Mouse (Mus musculus) left cerebral cortex, postnatal 4 days (tissue): Measurements from ENCODE around the gene Mpp6. TPM values are rescaled to one million over a fixed set of nuclear protein-coding genes. Genes with fewer than 3 reads are reported as not detected.

ENCODE experiments used
- DNase-seq: peaks from one replicate; pipeline ENCODE4 v3.0.0-alpha.2; 2022
- intact Hi-C: fragments of 180-260 bp; cut with DNase I; formaldehyde crosslinking; loops from one replicate; pipeline ENCODE4 v1.15.1; 2025
- total RNA-seq, 2 experiments: library from RNA; stranded (reverse); gene quantifications; 2 replicates each; pipeline ENCODE4 v1.2.3; 2021

Gene Mpp6
- total RNA-seq, 2 experiments from 2014 or later: 123 to 140 TPM

DNA sequence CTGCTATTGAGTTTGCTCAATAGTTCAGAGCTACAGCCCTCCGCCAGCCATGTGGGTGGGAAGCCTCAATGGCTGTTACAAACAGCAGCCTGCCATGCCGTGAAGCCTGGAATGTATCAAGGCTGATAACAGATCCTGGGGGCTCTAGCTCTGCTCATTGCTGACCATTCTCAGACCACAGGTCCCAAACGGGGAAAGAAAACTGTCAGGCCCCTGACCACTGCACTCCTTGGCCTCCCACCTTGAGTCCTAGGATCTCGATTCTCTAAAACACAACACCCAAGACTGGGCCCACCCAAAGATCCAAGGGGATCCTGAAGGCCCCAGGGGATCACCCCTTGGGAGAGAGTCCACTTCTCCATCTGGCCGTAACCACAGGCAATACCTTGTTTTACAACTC is 112.3 kb downstream of the Mpp6 start:
- intact Hi-C loops: no loop called here
- no peak for DNase-seq

DNA sequence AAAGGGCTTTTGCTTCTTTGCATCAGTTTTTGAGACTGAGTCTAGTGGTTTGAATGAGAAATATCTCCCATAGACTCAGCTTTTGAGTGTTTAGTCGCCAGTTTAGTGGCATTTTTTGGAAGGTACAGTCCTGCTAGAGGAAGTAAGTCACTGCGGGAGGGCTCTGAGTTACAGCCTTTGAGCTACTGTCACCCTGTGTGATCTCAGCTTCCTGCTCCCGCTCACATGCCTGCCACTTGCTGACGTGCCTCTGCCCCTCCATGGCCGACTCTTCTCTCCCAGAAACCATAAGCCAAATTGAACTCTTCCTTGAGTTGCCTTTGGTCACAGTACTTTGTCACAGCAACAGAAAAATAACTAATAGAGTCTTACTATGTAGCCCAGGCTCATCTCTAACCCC is 112.9 kb downstream of the Mpp6 start:
- intact Hi-C loops: no loop called here
- no peak for DNase-seq

DNA sequence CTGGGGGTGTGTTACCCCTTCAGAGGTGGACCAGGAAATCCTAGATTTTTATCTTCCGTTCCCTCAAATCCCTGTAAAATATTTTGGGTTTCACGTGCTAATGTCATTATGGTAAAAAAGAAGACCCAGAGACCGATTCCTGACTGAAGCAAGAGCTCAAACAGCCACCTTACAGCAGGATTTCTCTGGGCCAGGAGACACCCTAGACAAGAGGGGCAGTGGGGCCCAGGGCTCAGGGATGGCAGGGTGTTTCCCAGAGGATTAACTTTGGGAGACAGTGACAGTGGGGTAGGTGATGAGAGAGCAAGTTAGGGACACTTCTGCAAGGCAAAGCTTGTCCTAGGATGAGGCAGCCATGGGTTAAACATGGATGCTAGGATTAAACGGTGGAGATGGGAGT is 113.6 kb downstream of the Mpp6 start:
- DNase-seq: no peak

DNA sequence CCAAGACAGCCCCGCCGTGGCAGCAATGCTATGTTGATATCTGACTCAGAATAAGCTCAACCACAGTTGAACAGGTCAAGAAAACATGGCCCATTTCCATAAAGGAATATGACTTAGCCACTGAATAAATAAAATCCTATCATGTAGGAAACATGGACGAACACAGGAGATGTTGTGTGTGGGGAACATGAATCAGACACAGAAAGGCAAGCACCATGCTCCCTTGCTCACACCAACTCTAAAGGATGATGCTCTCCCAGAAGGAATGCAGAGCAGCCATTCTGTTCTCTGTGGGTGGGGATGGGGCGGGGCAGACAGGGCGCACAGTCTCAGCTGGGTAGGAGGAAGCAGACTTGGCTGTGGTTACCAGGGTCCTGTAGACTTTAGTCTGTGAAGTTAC is 115.2 kb downstream of the Mpp6 start:
- DNase-seq: no peak
- intact Hi-C loops: no loop called here

More for the DNA sequence above, 113.6 kb downstream of the Mpp6 start:
- intact Hi-C loops: no loop called here

DNA sequence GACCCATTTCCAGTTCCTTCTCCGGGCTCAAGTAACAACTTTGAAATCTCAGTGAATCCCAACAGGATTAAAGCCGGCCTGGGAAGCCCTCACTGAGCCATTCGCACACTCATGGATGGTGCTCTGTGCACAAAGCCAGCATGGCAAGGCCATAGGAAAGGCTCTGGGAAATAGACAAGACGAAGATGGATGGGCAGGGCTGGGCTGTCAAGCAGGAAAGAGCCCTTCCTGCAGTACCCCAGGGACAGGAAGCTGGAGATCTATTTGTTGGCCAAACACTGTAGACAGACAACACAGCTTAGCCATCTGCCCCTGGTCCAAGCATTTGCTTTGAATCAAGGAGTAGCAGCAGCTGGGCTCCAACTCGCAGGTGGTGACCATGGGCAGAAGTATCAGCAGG is 118.1 kb downstream of the Mpp6 start:
- intact Hi-C loops: no loop called here
- no peak for DNase-seq

DNA sequence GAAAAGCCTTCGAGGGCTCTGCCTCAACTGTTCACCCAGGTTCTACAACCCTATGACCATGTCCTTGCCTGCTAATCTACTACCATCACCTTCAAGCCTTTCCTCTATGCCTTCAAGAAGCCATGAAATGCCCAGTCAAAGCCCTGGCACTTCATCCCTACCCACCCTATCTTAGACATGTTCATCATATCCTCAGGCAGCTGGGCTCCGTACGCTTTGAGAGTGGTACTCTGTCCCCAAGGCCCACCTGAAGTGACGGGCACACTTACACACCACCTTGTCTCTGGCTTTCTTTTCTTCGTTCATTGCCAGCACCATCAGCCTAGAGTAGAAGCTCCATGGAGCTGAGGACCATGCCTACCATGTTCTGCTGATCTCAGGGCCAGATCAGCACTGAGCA is 121.2 kb downstream of the Mpp6 start:
- no peak for DNase-seq
- intact Hi-C loops: no loop called here

DNA sequence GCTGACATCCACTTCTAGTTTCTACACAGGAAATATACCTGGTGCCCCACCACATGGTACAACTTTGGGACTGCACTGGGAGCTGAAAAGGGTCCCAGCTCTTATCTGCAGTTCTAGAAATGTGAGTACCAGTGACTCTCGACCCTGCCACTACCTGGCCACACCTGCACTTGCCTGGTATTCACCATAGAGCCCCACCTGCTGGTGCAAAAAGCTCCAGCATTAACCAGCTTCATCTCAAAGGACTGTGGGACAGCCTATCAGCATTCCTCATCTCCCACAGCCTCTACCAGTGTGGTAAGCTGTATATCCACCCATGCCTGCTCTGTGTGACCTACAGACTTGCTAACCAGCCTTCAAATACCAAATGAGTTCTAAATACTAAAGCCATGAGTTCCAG is 122.9 kb downstream of the Mpp6 start:
- intact Hi-C loops: no loop called here
- DNase-seq: no peak

DNA sequence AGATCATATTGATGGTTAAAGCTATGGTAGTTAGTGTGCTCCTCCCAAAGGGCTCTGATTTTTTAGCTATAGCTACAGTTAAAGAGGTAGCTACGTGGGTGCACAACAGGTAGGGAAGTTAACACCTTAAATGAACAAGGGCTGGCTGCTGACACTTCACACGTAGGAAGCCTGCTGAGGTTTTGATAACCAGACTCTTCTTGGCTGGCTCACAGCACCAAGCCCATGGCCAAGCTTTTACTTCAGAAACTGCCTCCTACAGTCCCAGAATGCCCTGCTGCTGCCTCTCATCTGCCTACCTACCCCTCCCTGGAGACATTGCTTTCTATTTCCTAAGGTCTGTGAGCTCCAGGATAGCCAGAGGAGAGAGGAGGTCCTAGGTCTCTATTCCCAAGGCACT is 127.9 kb downstream of the Mpp6 start:
- no peak for DNase-seq
- intact Hi-C loops: no loop called here

DNA sequence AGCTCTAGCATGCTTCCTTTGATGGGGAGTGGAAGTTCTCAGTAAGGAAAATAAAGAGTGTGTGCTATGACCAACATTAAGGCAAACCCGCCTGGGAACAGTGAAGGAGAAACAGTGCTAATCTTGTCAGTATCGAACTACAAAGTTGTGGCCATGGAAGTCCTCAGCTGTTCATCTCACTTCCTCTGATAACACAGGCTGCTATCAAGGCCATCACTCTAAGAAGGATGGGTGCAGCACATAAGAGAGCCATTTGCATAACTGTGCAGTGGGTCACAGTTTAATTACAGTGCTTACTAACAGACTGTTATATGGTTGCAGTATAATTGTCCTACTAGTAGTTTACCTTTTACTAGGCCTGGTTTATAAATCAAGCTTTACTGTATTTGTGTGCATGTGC is 129.9 kb downstream of the Mpp6 start:
- no peak for DNase-seq
- intact Hi-C loops: no loop called here

DNA sequence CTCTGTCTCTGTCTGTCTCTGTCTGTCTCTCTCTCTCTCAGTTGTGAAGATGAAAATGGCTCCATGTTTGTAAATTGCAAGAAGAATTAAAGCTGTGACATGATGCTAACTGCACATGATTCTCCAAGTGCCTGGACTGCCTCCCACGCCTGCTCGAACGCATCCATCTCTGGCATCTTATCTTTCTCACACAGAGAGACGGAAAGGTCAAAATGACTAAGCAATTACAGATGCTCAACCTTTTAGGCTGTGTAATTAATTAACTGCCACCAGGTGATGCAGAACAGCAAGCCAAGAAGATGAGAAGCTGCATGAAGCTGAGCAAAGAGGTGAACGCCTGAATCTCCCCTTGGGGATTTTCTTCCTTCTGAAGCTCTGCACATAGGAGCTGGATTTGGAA is 130.4 kb downstream of the Mpp6 start:
- intact Hi-C loops: no loop called here
- no peak for DNase-seq

DNA sequence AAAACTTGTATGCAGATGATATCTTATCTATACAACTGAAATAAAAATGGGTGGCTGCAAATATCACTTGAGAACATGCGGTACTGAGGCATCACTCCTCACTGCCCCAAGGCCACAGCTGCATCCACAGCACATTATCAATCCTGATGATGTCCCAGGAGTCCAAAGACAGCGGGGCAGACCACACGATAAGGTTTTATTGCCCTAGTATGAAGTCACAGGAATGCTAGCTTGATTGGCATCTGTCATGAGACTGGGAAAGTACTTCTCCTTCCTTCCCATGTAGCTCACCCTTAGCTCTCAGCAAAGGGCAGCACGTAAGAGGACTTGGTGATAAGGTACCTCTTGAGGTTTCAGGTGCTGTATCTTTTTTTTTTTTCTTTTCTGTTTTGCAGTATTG is 134.1 kb downstream of the Mpp6 start:
- no peak for DNase-seq
- intact Hi-C loops: no loop called here

DNA sequence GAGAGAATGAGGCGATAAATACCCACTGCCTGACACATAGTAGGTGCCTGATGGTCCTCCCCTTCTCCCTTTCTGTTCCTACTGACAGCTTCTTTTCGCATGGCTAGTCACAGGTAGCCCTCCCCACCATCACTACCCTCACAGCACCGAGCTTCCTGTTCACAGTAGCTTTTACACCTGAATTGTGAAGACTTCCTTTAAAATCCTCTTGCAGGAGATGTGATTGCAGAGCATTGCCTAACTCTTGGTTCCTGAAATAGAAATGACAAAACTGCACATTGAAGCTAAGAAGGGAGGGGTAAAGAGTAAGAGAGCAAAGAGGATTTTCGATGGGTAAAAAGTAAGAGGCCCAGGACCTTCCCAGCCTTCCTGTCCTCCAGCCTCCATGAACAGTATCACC is 134.9 kb downstream of the Mpp6 start:
- DNase-seq: no peak
- intact Hi-C loops: no loop called here

DNA sequence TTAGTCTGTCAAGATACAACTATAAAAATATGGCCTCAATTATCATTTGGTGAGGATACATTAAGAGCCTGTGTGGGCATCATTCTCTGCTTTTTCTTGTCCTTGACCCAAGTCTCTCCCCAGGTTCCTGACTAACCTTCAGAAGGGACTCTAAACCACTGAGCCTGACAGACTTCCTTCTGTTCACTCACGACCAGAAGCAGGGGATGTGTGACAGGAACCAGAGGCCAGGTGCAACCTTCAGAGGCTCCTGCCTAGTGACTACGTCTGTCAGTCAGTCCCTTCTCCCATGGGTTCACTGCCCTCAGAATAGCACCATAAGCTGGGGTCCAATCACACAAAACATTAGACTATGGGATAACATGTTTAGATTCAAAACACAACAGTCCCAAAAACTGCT is 137.3 kb downstream of the Mpp6 start:
- intact Hi-C loops: no loop called here
- DNase-seq: no peak

DNA sequence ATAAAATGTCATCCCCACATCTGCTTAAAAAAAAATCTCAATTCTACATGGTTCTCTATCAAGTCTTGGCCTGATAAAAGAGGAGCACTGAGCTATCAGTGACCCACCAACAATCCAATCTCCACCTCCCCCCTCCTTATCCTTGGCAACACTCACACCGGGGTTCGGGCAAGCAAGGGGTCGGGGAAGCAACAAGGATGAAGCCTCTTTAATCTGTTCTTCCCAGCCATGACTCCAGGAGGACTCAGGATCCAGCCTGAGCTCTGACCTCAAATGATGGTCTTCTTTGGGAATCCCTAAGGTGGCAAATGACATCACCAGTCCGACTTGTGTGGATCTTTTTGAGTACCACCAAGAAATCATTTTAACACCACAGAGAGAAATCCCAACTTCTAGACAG is 137.8 kb downstream of the Mpp6 start:
- intact Hi-C loops: no loop called here
- DNase-seq: no peak

Other genes with a start within 250 kb of the Mpp6 start
- 10 to 100 TPM; 22.8 to 24.4 TPM for gene Gsdme, start 153.6 kb downstream of the Mpp6 start, total RNA-seq